ENCODE assay signal across 22 mouse cellular contexts in genomic region chr9:56456426-56456825, GRCm38 (mm10). TPM values are rescaled to one million over a fixed set of nuclear protein-coding genes. Genes with fewer than 3 reads are reported as not detected.
DNase-seq lines count a peak whose midpoint lies in the region; ATAC-seq and TF ChIP-seq lines count a peak whose summit lies in the region.
"Had no signal": no experiment of that assay in that cellular context is flagged by ENCODE, and none has a peak within 500 bp of the region (broad histone marks: within the 10 kb centered on the region; RNA-seq: fewer than 3 reads in every experiment).

No protein-coding gene starts in this region.

- H3K27me3 ChIP-seq in kidney, adult 2 months (replicated peaks; ENCODE audit: control insufficient read depth, insufficient read depth, low read length), result no peaks in the 10 kb centered on the region
- no peaks in the 10 kb centered on the region for H3K27me3 ChIP-seq in kidney, embryonic 14.5 days (ENCODE audit: control insufficient read depth, insufficient read depth, low read length)
- no peaks in the 10 kb centered on the region for H3K27me3 ChIP-seq in hindbrain, postnatal 0 days (ENCODE audit: insufficient read depth, low read length)
- H3K27me3 ChIP-seq: CH12.LX; forebrain, embryonic 13.5 days; hindbrain, embryonic 13.5 days; limb, embryonic 15.5 days; megakaryocyte, embryonic 14.5 days; midbrain, embryonic 15.5 days; neural tube, embryonic 15.5 days; stomach, embryonic 15.5 days had no signal

- DNase-seq in CD4-positive, CD25-positive, alpha-beta regulatory T cell, adult 2 months (ENCODE audit: low read depth, low spot score), result peak; percentile 42
- peak; percentile 26 for DNase-seq in kidney, adult 2 months
- peak; percentile 37 for DNase-seq in large intestine, adult 2 months (ENCODE audit: low read depth, low spot score)
- DNase-seq in thymus, postnatal 14 days, result peak; percentile 48
- DNase-seq in gastrocnemius, postnatal 14 days, result no peak
- DNase-seq in hindbrain, postnatal 0 days (ENCODE audit: low spot score), result no peak
- DNase-seq: cerebellum, adult 9-10 months; gastrocnemius, postnatal 10 days; heart, postnatal 14 days; lung, adult 2 months; right cerebral cortex, postnatal 25 days had no signal

- H3K4me3 ChIP-seq in kidney, adult 2 months (ENCODE audit: insufficient read depth, low read depth, low read length), result no peak overlapping the region
- no peak overlapping the region for H3K4me3 ChIP-seq in kidney, embryonic 14.5 days (ENCODE audit: low read length)
- H3K4me3 ChIP-seq in hindbrain, postnatal 0 days (ENCODE audit: low read length), result no peak overlapping the region
- H3K4me3 ChIP-seq: forebrain, embryonic 13.5 days; hindbrain, embryonic 13.5 days; limb, embryonic 15.5 days; megakaryocyte, embryonic 14.5 days; midbrain, embryonic 15.5 days; myocyte; neural tube, embryonic 15.5 days; stomach, embryonic 15.5 days had no signal

- ATAC-seq in CD4-positive, CD25-positive, alpha-beta regulatory T cell, adult 4 months, result no peak
- ATAC-seq in kidney, embryonic 14.5 days (ENCODE audit: low FRiP score, low TSS enrichment), result no peak
- ATAC-seq in hindbrain, postnatal 0 days, result no peak
- ATAC-seq: forebrain, embryonic 13.5 days; midbrain, embryonic 15.5 days had no signal

- 0 out of 2 replicates have a peak, but pooled peaks cover 2% of the 10 kb centered on the region for H3K36me3 ChIP-seq in kidney, adult 2 months (ENCODE audit: control insufficient read depth, insufficient read depth, low read length)
- no peaks in the 10 kb centered on the region for H3K36me3 ChIP-seq in kidney, embryonic 14.5 days (ENCODE audit: control insufficient read depth, insufficient read depth, low read length)
- H3K36me3 ChIP-seq in hindbrain, postnatal 0 days (ENCODE audit: insufficient read depth, low read length), result no peaks in the 10 kb centered on the region
- H3K36me3 ChIP-seq: midbrain, embryonic 15.5 days; stomach, embryonic 15.5 days had no signal

- TF ChIP-seq POLR2A in kidney, adult 2 months (IDR thresholded peaks at IDR 0.05; ENCODE audit: low read depth, low read length), result no peak

- H3K4me2 ChIP-seq in kidney, embryonic 14.5 days (replicated peaks; ENCODE audit: low read depth, low read length), result no peak overlapping the region
- H3K4me2 ChIP-seq in hindbrain, postnatal 0 days (ENCODE audit: low read depth, low read length), result no peak overlapping the region
- H3K4me2 ChIP-seq: forebrain, embryonic 13.5 days; hindbrain, embryonic 13.5 days; limb, embryonic 15.5 days; midbrain, embryonic 15.5 days; neural tube, embryonic 15.5 days; stomach, embryonic 15.5 days had no signal

- no peaks in the 10 kb centered on the region for H3K9me3 ChIP-seq in kidney, embryonic 14.5 days (ENCODE audit: control insufficient read depth, low read length)
- no peaks in the 10 kb centered on the region for H3K9me3 ChIP-seq in hindbrain, postnatal 0 days (ENCODE audit: low read length)
- H3K9me3 ChIP-seq: forebrain, embryonic 13.5 days; hindbrain, embryonic 13.5 days; limb, embryonic 15.5 days; megakaryocyte, embryonic 14.5 days; midbrain, embryonic 15.5 days; neural tube, embryonic 15.5 days; stomach, embryonic 15.5 days had no signal

- no peak for TF ChIP-seq CTCF in kidney, adult 2 months (conservative IDR thresholded peaks at IDR 0.05; ENCODE audit: insufficient read depth, insufficient read length, low read depth, low read length)
- no peak for TF ChIP-seq CTCF in hindbrain, postnatal 0 days (IDR thresholded peaks at IDR 0.05; ENCODE audit: low read depth)

- no peak overlapping the region for H3K27ac ChIP-seq in kidney, adult 2 months (ENCODE audit: insufficient read depth, low read depth, low read length)
- H3K27ac ChIP-seq in kidney, embryonic 14.5 days (ENCODE audit: low read depth, low read length), result no peak overlapping the region
- H3K27ac ChIP-seq in hindbrain, postnatal 0 days, result no peak overlapping the region
- H3K27ac ChIP-seq: forebrain, embryonic 13.5 days; hindbrain, embryonic 13.5 days; limb, embryonic 15.5 days; midbrain, embryonic 15.5 days; neural tube, embryonic 15.5 days; stomach, embryonic 15.5 days had no signal

- peaks cover 8% of the 10 kb centered on the region for H3K4me1 ChIP-seq in kidney, adult 2 months (ENCODE audit: control insufficient read depth, insufficient read depth, low read length)
- no peaks in the 10 kb centered on the region for H3K4me1 ChIP-seq in kidney, embryonic 14.5 days (ENCODE audit: control insufficient read depth, insufficient read depth, low read length)
- no peaks in the 10 kb centered on the region for H3K4me1 ChIP-seq in hindbrain, postnatal 0 days (ENCODE audit: insufficient read depth, low read length)
- H3K4me1 ChIP-seq: forebrain, embryonic 13.5 days; hindbrain, embryonic 13.5 days; limb, embryonic 15.5 days; midbrain, embryonic 15.5 days; stomach, embryonic 15.5 days had no signal

- 84% methylated on average over 3 of the region's 3 CpGs for WGBS in kidney, adult 2 months
- 94% methylated on average over 3 of the region's 3 CpGs for WGBS in kidney, embryonic 14.5 days
- WGBS in large intestine, adult 2 months, result 29% methylated on average over 3 of the region's 3 CpGs
- 95% methylated on average over 3 of the region's 3 CpGs for whole genome bisulfite sequencing in hindbrain, postnatal 0 days

- H3K9ac ChIP-seq in kidney, embryonic 14.5 days (ENCODE audit: low read depth, low read length), result no peak overlapping the region
- H3K9ac ChIP-seq in hindbrain, postnatal 0 days (replicated peaks; ENCODE audit: low read length), result no peak overlapping the region
- H3K9ac ChIP-seq: forebrain, embryonic 13.5 days; hindbrain, embryonic 13.5 days; limb, embryonic 15.5 days; midbrain, embryonic 15.5 days; neural tube, embryonic 15.5 days; stomach, embryonic 15.5 days had no signal

- intact Hi-C loops in gastrocnemius, postnatal 14 days (cut with DNase I; ENCODE audit: low total_unique reads), result no loop called here

RNA-seq across cellular contexts. Expression of gene Hmg20a, which starts 38.0 kb away (rescaled TPM):
- polyA plus RNA-seq in CD4-positive, CD25-positive, alpha-beta regulatory T cell, adult 4 months (2017; shearing (Covaris generic)), result 10 to 100 TPM; 57.1 to 75.0 TPM
- polyA plus RNA-seq in kidney, adult 2 months (2012; rRNA removed), result 23.2 and 23.9 TPM in 2 replicates
- polyA plus RNA-seq in kidney, embryonic 14.5 days (2014; fragmentation: Nextera tagmentation; extraction: Ambion mirVana), result 39.9 and 64.3 TPM in 2 replicates
- polyA plus RNA-seq in large intestine, adult 2 months (2012; rRNA removed), result 12.2 and 15.7 TPM in 2 replicates
- 10 to 100 TPM; 16.6 to 18.2 TPM for total RNA-seq in gastrocnemius, postnatal 14 days (2021)
- 48.2 and 50.9 TPM in 2 replicates for total RNA-seq in hindbrain, postnatal 0 days (2014; rRNA removed)
- polyA plus RNA-seq in hindbrain, postnatal 0 days (2015; fragmentation: Nextera tagmentation; extraction: Ambion mirVana), result 57.1 and 58.5 TPM in 2 replicates

RNA-seq across cellular contexts. Expression of gene Peak1, which starts 38.6 kb away (rescaled TPM):
- polyA plus RNA-seq in CD4-positive, CD25-positive, alpha-beta regulatory T cell, adult 4 months (2017; shearing (Covaris generic)), result 10 to 100 TPM; 17.6 to 18.4 TPM
- 7.4 and 8.5 TPM in 2 replicates for polyA plus RNA-seq in kidney, adult 2 months (2012; rRNA removed)
- 18.4 and 23.1 TPM in 2 replicates for polyA plus RNA-seq in kidney, embryonic 14.5 days (2014; fragmentation: Nextera tagmentation; extraction: Ambion mirVana)
- 7.6 and 16.8 TPM in 2 replicates for polyA plus RNA-seq in large intestine, adult 2 months (2012; rRNA removed)
- 10 to 100 TPM; 17.1 to 18.3 TPM for total RNA-seq in gastrocnemius, postnatal 14 days (2021)
- total RNA-seq in hindbrain, postnatal 0 days (2014; rRNA removed), result 9.1 and 9.6 TPM in 2 replicates
- 5.3 and 5.4 TPM in 2 replicates for polyA plus RNA-seq in hindbrain, postnatal 0 days (2015; fragmentation: Nextera tagmentation; extraction: Ambion mirVana)

Comparison
In these comparisons a context has a peak if more than half of its experiments do, and no peak if none do; other contexts are left out.
1. DNase-seq: peak in CD4-positive, CD25-positive, alpha-beta regulatory T cell, adult 2 months (single experiment), kidney, adult 2 months (single experiment), large intestine, adult 2 months (single experiment) and thymus, postnatal 14 days (single experiment); none in gastrocnemius, postnatal 14 days (single experiment) and hindbrain, postnatal 0 days (single experiment).